Mouse (Mus musculus) liver, embryonic 18 days (tissue): ENCODE measurements around the gene Fbxw5. TPM values are rescaled to one million over a fixed set of nuclear protein-coding genes. Genes with fewer than 3 reads are reported as not detected.

Experiments used
- polyA plus RNA-seq: library from polyadenylated mRNA; depleted of rRNA; stranded (reverse); fragments of >200 nt; gene quantifications from 2 replicates; pipeline ENCODE4 v1.2.3, GENCODE M21; 2012; rRNA removed

The Fbxw5 gene
- 4.7 and 5.0 TPM in 2 replicates for polyA plus RNA-seq

DNA sequence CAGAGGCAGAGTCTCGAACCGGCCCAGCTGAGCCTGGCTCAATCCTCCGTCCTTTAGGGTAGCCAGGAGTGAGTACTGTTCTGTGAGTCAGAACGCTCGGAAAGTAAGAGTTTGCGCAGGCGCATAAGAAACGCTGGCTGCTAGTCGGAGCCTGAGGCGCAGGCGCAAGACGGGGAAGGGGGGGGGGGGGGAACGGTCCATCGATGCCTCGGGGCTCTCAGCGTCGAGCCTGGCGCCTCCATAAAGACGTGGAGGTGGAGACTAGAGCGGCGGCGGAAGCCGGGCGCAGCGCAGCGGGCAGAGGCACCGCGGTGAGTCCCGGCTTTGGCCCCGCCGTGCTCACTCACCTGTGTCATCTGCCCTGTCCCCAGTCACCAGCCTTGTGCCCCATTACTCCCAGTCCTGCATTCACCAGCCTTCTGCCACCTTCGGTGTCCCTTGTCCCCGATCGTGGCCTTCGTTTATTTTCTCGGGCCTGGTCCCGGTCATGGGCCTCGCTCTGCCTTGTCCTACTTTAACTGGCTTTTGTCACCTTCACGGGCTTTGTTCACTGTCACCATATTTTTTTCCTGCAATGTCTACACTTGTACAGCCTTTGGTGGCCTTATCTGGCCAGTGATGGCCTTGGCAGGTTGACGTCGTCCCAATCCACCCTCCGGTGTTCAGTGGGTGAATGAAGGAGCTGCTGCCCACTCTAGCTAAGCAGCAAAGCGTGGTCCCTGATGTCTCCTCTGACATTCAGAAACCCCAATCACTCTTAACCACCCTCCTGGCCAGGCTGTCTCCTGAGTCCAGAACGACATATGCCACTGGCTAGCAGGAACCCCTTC is at the start of gene Fbxw5:
Gene Fbxw5 (plus strand): TSS at position 175 of the 830 bp plus-strand sequence.

DNA sequence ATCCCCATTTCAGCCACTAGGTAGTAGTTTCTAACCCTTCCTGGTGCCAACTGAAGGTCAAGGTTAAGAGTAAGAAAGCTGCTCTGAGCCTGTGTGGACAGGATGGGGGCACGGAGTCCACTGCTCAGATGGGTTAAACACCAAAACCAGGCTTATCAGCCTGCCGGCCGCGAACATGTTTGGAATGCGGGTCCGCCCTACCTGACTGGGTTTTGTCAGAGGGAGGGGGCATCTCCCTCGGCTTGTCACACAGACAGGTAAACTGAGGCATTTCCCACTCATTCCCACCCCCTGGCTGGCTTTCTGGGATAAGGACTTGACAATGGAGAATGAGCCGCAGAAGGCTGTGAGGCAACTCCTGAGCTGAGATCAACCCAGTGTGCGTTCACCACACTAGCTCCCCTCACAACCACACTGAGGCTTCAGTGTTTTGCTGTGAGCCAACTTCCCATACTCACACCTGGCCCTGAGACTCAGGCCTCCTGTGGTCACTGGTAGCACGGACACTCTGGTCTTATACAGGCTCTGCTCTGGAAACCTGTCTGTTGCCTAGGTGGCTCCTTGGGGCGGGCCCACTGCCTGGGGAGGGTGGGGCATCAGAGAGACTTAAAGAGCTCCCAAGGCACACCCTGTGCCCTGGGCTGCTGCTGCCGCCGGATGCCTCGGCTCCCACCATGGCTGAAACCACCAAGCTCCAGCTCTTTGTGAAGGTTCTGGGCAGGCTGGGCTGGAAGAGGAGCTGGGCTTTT is 44.2 kb upstream of the Fbxw5 start, which contains the start of gene Clic3:
Gene Clic3 (plus strand): TSS at position 634 of the 749 bp plus-strand sequence.

DNA sequence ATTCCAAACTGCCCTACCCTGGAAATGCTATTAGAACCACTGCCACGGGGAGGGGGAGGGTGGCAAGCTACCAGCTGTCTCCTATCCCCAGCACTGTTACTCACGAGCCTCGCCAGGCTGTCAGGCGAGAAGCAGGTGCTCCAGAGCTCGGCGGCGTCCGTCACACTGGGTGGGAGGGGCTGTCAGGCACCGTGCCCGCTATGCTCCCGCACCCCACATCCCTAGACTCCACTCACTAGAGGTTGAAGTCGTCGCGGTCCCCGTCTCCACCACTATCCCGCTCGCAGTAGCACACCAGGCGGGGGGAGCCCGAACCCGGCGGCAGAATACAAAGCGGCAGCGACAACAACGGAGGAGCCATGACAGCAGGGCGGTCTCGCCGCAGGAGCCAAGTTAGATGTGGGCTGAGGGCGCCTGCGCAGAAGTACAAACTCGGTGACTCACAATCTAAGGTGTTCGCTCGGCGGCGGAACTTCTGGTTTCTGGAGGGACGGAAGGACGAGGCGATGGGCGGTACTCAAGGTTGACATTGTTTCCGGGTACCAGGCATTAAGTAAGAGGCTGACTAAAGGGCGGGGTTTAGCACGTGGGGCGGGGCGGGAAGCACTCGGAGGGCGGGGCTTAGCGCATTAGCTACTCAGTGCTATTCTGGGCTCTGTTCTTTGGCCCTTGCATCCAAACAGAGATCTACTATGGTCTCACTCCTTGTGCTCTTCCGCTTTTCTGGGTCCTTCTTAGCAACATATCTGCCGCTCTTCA is 39.8 kb upstream of the Fbxw5 start, which contains the start of gene Paxx:
Gene Paxx (minus strand): TSS at position 544 of the 759 bp plus-strand sequence.

DNA sequence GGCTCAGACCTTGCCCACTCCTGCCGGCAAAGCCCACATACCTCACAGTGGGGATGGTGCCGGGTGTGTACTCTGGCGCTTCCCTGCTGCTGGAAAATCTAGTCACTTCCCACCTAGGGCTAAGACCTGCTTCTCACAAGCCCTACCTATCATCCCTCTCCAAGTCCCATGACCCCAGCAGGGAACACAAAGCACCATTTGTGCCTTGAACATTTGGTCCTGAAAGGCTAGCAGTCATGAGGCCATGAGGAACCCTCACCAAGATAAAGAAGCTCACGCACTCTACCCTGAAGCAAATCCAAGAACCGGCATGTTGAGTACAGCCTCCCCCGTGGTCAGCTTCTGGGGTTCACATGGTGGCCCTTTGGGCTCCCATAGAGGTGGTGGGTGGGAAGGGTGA is 30.6 kb upstream of the Fbxw5 start, which contains the start of gene Ptgds:
Gene Ptgds (minus strand): TSS at position 78 of the 400 bp plus-strand sequence.

DNA sequence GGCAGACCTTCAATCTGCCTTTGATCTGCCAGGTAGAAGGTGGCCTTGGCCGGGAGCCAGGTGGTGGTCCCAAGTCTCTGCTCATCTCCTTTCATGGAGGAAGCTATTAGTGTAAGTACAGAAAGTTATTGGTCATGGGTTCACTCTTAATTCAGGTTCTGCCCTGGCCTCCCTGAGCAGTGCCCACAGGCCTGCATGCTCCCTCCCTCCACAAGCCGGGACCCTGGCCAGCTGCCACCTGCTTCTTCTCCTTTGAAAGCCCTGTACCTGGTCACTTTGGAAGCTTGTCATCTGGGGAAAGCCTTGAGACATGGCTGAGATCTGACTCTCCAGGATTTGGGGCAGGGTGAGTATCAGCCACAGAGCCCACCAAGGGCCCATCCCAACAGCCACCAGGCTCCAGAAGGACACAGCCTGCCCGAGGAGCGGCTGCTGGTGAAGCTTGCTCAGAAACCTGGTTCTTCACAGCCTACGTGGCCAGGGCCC is 7.0 kb upstream of the Fbxw5 start, which contains the start of gene Lcn12:
Gene Lcn12 (minus strand): TSS at position 436 of the 486 bp plus-strand sequence.

DNA sequence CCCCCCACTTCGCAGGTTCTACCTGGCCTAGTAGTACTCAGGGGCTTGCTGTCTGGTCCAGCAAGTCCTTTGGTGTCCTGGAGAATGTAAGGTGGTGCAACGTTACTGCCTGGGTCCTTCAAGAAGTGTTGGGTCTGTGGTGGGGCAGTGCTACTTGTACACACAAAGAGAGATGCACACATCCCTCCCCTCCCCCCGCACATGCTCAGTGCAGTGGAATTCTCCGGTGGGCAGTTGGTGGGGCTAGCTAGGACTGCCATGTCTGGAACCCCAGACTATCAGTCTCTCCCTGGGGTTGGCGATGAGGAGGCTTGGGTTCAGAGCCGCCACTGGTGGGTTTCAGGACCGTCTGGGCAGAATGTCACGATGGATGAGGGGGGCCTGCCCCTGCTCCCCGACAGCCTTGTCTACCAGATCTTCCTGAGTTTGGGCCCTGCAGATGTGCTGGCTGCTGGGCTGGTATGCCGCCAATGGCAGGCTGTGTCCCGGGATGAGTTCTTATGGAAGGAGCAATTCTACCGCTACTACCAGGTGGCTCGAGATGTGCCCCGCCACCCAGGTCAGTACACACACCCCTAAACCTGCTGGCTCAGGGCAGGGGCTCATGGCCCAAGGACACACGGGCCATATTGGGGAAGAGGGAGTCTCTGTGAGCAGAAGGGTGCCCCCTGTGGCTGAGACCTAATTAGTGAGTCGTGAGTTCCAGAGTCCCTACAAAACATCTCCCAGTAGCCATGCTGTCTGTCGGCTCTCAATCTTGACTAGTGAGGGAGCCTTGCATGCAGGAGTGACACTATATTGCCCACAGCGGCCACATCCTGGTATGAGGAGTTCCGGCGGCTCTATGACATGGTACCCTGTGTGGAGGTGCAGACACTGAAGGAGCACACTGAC is 1.3 kb downstream of the Fbxw5 start, which contains the start of gene C8g:
Gene C8g (minus strand): TSS at position 127 of the 894 bp plus-strand sequence.

DNA sequence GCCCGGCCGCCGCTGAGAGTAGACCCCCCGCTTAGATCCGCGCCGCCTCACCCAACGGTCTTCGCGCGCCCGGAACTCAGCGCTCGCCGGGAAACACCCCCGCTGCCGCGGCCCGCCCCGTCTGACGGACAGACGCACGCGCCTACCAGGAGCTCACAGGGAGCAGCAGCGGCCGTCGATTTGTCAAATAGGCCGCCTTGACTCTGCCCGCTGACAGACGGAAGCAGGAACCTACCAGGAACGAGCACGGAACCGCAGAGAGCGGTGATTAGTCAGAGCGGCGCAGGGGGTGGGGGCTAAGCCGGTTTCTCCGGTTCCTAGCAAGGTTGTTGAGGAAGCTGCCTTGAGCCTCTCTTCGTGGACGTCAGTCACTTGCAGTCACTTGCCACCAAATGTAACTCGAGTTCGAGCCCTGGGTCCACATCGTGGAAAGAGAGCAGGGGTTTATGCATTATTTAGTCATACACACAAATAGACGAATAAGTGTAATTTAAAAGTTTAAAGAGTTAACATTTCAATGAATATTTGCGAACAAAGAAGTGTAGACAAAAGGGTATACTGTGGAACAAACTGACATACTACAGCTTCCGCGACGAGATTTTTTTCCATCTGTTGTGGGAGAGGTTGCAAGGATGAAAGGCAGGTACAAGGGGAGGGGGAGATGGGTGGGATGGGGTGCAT is 46.4 kb downstream of the Fbxw5 start, which contains the start of gene Traf2:
Gene Traf2 (minus strand): TSS at position 130 of the 681 bp plus-strand sequence.

Other genes starting within 250 kb of the Fbxw5 start
- 12.7 and 14.9 TPM in 2 replicates for gene Tmem203, start 245.3 kb upstream of the Fbxw5 start, polyA plus RNA-seq
- gene Tprn, start 238.1 kb upstream of the Fbxw5 start, polyA plus RNA-seq, result 2.4 and 3.4 TPM in 2 replicates
- 48.3 and 51.8 TPM in 2 replicates for gene Ssna1, start 228.3 kb upstream of the Fbxw5 start, polyA plus RNA-seq
- gene Anapc2, start 228.3 kb upstream of the Fbxw5 start, polyA plus RNA-seq, result 19.6 and 21.3 TPM in 2 replicates
- not detected in 2 replicates for gene Tmem210, start 212.6 kb upstream of the Fbxw5 start, polyA plus RNA-seq
- gene Lrrc26, start 210.8 kb upstream of the Fbxw5 start, polyA plus RNA-seq, result 0.05 TPM in 1 of 2 replicates, not detected in the other
- 0.01 TPM in 1 of 2 replicates, not detected in the other for gene Grin1, start 181.6 kb upstream of the Fbxw5 start, polyA plus RNA-seq
- 5.0 and 5.1 TPM in 2 replicates for gene Man1b1, start 168.4 kb upstream of the Fbxw5 start, polyA plus RNA-seq
- gene Dpp7, start 144.4 kb upstream of the Fbxw5 start, polyA plus RNA-seq, result 16.5 and 17.1 TPM in 2 replicates
- 7.3 and 8.2 TPM in 2 replicates for gene Uap1l1, start 135.1 kb upstream of the Fbxw5 start, polyA plus RNA-seq
- gene Sapcd2, start 128.4 kb upstream of the Fbxw5 start, polyA plus RNA-seq, result 8.4 and 10.1 TPM in 2 replicates
- 6.0 and 7.2 TPM in 2 replicates for gene Entpd2, start 104.9 kb upstream of the Fbxw5 start, polyA plus RNA-seq
- 6.9 and 7.6 TPM in 2 replicates for gene Npdc1, start 101.4 kb upstream of the Fbxw5 start, polyA plus RNA-seq
- 0.87 and 0.96 TPM in 2 replicates for gene Fut7, start 77.5 kb upstream of the Fbxw5 start, polyA plus RNA-seq
- 2.1 and 2.4 TPM in 2 replicates for gene Abca2, start 72.0 kb upstream of the Fbxw5 start, polyA plus RNA-seq
- gene Clic3, start 43.9 kb upstream of the Fbxw5 start, polyA plus RNA-seq, result 1.8 and 2.3 TPM in 2 replicates
- gene Paxx, start 39.7 kb upstream of the Fbxw5 start, polyA plus RNA-seq, result 12.5 and 13.0 TPM in 2 replicates
- gene Ptgds, start 30.7 kb upstream of the Fbxw5 start, polyA plus RNA-seq, result 0.68 and 0.72 TPM in 2 replicates
- not detected in 2 replicates for gene Lcn12, start 6.8 kb upstream of the Fbxw5 start, polyA plus RNA-seq
- 91.0 TPM in 2 replicates for gene C8g, start 969 bp downstream of the Fbxw5 start, polyA plus RNA-seq
- gene Traf2, start 46.2 kb downstream of the Fbxw5 start, polyA plus RNA-seq, result 5.9 and 6.6 TPM in 2 replicates
- gene Edf1, start 57.1 kb downstream of the Fbxw5 start, polyA plus RNA-seq, result 102 and 106 TPM in 2 replicates
- gene Mamdc4, start 74.1 kb downstream of the Fbxw5 start, polyA plus RNA-seq, result 0.99 and 2.5 TPM in 2 replicates
- gene Phpt1, start 74.5 kb downstream of the Fbxw5 start, polyA plus RNA-seq, result 33.1 and 38.3 TPM in 2 replicates
- 0.05 and 0.13 TPM in 2 replicates for gene Ajm1, start 81.0 kb downstream of the Fbxw5 start, polyA plus RNA-seq
- 17.2 and 22.1 TPM in 2 replicates for gene Rabl6, start 107.8 kb downstream of the Fbxw5 start, polyA plus RNA-seq
- gene Ccdc183, start 116.9 kb downstream of the Fbxw5 start, polyA plus RNA-seq, result not detected in 2 replicates
- gene Tmem141, start 121.3 kb downstream of the Fbxw5 start, polyA plus RNA-seq, result 23.0 and 24.3 TPM in 2 replicates
- 84.3 and 88.2 TPM in 2 replicates for gene Fcna, start 127.3 kb downstream of the Fbxw5 start, polyA plus RNA-seq
- gene Lcn8, start 152.4 kb downstream of the Fbxw5 start, polyA plus RNA-seq, result not detected in 2 replicates
- gene Lcn5, start 157.2 kb downstream of the Fbxw5 start, polyA plus RNA-seq, result not detected in 2 replicates
- not detected in 2 replicates for gene Lcn6, start 176.0 kb downstream of the Fbxw5 start, polyA plus RNA-seq
- not detected in 2 replicates for gene Lcn10, start 182.0 kb downstream of the Fbxw5 start, polyA plus RNA-seq
- not detected in 2 replicates for gene Obp2a, start 199.3 kb downstream of the Fbxw5 start, polyA plus RNA-seq
- 4.9 and 5.3 TPM in 2 replicates for gene Bmyc, start 206.0 kb downstream of the Fbxw5 start, polyA plus RNA-seq
- not detected in 2 replicates for gene Obp2b, start 236.3 kb downstream of the Fbxw5 start, polyA plus RNA-seq